Mouse (Mus musculus) B cell, adult (primary cell): Measurements from ENCODE around the gene Tbc1d7. TPM values are rescaled to one million over a fixed set of nuclear protein-coding genes. Genes with fewer than 3 reads are reported as not detected.

ENCODE experiments used
- total RNA-seq: library from RNA; stranded (reverse); gene quantifications from 4 replicates; pipeline ENCODE4 v1.2.4, GENCODE M21; 2023; ENCODE audit not compliant: inconsistent age

The Tbc1d7 gene
- 3.9 to 8.8 TPM (median 6.7 TPM) in 4 replicates for total RNA-seq

DNA sequence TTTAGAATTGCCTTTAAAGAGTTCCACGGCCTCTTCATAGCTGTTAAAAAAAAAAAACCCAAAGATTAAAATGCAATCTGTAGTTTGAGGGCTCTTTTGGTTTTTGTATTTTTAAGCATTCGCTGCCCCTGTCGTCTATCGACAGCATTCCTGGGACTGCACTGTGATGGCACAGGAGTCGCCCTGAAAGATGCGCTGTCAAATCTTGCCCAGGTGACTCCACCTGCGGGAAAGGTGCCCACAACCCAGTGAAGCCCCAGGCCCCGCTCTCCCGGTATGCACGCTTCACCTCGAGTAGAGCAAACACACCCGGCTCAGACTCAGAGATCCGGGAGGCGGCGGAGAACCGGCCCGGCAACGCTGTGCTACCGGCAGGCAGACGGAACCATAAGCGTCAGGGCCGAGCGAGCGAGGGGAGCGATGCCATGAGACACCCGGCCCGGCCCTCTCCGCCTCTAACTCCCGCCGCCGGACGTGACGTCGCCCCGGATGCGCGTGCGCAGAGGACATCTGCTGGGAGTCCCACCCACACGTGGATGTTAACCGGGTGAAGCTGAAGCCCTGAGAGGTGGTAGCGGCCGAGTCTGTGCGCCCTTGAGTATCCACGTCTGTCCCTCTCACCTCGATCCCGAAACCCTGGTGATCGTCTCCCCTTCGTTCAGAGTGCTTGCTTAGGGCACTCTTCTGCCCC is at the start of gene Tbc1d7:
Tbc1d7 (minus strand) TSS at position 482 of the 691 bp plus-strand sequence.

Other genes starting within 250 kb of the Tbc1d7 start
- gene Gfod1, start 132.7 kb upstream of the Tbc1d7 start, total RNA-seq = 17.1 to 24.1 TPM (median 19.4 TPM) in 4 replicates
- gene Sirt5, start 194.0 kb upstream of the Tbc1d7 start, total RNA-seq = 5.3 to 11.3 TPM (median 9.6 TPM) in 4 replicates
- gene Nol7, start 226.9 kb upstream of the Tbc1d7 start, total RNA-seq = 178 to 197 TPM (median 184 TPM) in 4 replicates